Mouse (Mus musculus) adrenal gland, adult (tissue): ENCODE measurements around the gene Magi2.

ENCODE experiments used
- DNase-seq, 2 experiments: peaks; one replicate each; pipeline ENCODE4 v3.0.0; 2022 to 2023; ENCODE audit warnings: low spot score in 1 of 2; ENCODE audit not compliant: inconsistent age in 2 of 2

Gene Magi2

DNA sequence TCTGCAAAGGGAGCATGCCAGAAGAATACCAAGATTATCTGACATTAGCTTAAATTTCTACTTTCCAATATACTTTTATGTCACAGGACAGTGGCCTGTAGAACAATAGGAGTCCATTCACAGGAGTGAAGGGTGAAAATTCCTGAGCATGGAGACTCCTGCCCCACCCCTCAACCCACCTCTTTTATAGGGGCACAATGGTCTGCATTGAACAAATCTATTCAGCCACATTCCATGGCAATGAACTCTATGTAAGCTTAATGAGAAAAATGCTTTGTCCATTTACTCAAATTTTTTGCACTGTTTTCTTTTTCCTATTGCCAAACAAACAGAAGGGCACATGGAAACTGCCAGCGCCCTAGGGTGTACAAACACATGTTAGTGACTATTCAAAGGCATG is 838.2 kb downstream of the Magi2 start:
- no peak for DNase-seq

DNA sequence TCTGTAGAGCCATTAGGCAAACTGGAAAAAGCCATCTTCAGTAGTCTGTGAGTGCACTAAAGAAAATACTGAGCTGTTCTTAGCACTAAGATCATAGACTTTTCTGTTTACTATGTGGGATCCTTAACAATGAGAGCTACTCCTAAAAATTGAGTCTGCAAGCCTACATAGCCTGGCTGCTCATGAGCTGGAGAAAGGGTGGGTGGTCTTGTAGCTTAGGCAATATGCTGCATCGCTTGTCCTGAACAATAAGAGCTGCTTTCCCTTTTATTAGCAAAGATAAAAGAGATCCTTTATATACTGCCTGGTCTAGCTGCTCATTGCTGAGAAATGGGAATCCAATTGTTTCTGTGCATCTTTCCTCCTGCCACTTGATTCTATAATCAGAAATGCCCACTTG is 841.7 kb downstream of the Magi2 start:
- DNase-seq: no peak

DNA sequence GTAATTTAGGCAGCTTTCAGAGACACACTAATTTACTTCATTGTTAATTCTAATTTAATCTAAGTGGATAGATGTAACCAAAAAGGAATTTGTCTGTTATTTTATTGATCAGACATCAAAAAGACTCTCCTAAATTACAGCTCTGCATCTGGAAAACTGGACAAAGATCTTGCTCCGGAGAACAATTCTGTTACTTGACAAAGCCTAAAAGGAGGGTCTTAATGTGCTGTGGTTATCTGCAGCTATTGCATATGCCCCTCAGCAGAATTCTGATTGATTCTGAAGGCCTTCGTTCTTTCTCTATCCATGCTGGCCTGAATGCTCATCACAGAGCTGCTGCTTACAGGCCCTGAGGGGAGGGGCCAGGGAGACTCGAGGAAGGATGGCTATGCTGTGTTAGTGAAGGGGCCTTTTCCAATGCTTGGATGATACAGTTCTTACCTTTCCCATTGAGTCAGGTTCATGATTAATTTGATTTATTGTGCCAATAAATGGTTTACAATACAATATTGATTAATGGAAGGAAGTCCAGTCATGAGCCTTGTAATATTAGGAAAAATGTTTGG is 842.2 kb downstream of the Magi2 start:
- DNase-seq: no peak

DNA sequence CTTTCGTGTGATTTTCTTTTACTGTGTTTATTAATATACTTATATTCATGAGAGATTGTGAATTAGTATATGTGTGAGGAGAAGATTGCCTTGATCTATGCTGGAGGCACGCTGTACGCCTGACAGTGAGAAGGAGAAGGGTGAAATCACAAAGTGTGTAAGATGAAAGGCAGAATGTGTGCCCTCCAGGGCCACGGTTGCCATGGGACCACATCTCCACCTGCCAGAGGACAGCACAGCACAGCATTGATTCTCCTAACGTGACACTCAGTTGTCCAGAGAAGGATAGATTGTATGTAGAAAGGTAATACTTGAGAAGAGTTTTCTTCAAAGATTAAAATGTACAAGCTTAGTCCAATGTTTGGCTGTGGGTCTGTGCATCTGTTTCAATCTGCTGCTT is 847.3 kb downstream of the Magi2 start:
- DNase-seq: no peak

DNA sequence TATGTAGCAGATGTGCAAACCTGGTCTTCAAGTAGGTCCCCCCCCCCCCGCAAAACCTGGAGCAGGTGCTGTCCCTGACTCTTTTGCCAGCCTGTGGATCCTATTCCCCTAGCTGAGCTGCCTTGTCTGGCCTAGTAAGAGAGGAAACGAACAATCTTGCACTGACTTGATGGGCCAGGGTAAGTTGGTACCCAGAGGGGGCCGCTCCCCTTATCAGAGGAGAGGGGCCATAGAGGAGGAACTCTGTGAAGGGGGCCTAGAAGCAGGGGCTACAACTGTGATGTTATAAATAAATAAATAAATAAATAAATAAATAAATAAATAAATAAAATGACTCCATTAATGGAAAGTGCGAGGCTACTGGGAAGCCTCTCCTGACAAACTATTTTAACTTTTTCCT is 848.0 kb downstream of the Magi2 start:
- DNase-seq: no peak

DNA sequence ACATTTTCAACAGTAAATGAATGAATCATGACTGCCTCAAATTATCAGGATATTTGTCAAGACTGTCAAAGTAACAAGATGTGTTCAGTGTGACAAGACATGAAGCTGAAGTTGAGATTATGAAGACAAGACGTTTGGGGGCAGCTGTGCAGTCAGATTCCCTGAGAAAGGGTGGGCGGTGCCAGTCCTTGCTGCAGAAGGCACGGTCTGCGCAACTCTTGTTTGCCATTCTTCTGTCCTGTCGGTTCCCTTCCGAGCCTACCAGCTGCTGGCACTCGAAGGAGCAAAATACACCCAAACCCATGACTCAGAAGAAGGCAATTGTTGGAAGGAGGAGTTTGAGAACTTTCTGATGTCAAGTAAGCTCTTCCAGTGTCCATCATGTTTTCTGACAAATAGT is 852.1 kb downstream of the Magi2 start:
- no peak for DNase-seq

DNA sequence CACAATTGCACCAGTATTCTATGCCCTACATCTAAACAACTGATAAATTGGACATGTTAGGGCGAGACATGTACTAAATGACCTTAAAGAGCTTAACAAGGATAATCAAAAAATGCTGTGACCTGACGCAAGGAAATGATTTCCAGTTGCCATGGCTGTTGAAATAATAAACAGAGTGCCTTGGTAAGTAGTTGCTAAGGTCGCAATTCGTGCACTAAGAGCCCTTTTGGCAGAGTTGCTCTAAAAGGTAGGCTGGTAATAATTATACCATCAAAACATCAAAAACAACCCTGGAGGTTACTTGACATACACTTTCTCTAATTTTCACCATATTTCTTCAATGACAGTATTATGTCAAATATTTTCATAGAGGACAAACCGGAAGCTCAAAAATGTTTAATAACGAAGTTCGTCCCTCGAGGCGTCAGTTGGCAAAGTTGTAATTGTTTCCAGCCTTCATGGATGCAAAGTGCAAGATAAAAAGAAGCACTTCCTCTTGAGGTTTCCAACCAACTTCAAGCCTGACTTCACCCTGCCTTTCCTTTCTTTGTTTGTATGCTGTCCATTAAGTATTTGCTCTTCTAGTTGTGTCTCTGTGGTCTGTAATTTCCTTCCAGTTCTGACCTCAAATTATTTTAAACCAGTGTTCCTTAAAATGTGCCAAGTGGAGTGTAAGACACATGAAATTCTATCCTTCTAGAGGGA is 853.9 kb downstream of the Magi2 start:
- DNase-seq: no peak

DNA sequence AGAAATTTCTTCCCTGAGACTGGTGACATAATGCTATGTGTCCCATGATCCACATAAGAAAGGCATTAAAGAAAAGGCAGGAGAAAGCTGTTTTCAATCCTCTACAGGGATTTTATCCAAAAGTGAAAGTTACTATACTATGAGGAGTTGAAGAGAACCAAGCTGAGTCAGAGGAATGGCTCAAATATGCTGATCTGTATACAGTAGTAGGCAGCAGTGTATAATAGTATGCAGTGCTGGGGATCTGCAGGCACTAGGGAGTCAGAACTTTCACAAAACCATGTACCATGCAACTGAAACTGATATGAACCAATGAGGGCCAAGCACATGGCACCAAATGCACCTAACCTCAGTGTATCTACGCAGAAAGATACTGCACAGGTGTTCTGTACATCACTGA is 855.5 kb downstream of the Magi2 start:
- DNase-seq: no peak

DNA sequence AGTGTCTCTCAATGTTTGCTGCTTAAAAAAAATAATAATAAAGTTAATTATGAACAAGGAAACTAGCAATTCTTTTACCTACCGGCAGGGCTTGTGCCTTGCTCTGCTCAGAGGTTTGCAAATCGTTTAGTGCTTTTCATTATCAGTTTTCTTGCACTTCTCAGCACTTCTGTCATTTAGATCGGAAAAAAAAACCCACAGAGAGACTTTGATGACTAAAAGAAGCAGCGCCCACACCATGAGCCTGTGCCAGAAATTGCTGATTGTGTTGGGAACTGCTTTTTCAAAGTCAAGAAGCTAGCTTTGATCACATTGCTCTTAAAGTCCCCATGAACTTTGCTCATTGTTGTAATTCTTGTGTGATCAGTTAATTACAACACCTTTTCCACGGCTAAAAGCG is 860.2 kb downstream of the Magi2 start:
- no peak for DNase-seq

DNA sequence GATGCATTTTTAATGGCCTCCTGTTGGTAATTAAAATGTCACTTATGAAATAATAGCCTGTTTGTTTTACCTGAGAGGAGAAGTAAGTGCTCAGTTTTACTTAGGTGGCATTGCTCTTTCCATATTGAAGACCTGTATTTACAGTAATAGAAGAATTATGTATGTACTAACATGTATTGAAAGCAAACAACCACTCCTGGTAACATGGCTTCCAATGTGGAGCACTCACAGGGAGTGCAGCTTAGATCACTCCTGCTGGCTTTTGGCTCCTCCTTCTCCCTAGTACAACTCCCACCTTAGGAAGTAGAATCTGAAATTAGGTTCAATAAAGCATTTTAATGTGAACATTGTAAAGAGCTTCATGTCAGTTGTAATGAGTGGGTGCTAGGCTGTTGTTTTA is 877.0 kb downstream of the Magi2 start:
- no peak for DNase-seq

DNA sequence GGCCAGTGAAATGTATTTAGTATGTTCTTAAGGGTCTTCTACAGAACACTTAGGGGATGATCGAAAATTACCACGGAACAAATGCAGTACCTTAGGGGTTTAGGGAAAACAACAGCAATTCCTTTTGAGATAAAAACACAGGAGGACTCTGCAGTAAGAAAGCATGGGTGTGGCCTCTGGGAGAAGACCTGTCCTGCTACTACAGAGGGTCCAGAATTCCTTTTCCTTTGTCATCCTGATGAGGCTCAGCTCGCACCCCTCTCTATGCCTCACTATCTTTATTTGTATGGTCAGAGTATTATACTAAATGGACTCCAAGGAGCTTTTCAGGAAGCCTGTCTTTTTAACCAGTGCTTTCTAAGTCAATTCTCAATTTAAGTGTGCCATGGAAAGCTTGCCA is 877.7 kb downstream of the Magi2 start:
- DNase-seq: no peak

DNA sequence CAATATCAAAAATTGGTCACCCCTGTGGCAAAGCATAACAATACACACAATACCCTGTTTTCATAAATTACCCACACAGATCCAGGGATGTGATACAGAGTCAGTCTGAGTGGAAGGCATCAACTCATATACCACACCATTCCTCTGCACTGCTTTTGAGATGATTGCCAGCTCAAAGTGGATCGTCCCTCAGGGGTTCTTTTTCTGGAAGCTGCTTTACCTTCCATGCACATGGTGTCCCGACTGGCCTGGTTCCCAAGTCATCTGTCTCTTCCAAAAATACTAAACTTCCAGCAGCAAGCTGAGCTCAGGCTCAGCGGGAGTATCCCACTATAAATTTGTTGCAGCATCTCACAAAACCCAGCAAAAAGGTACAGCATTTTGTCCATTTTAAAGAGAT is 882.7 kb downstream of the Magi2 start:
- no peak for DNase-seq

DNA sequence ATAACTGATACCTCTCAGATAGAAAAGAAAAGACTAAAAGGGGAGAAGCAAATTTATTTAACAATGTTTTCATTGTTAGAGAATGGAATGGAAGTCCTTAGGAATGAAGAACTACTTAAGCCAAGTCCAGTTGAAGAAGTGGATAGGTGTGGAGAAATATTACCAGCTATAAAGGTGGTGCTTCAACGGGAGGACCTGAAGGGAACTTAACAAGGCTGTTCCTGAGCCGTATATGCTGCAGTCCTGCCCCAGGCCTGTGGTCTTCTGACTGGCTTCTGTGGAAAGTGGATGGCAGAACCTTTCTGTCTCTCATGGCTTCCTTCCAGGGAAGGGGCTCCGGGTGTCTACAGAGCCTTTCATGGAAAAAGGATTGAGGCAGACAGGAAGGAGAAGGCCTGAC is 890.3 kb downstream of the Magi2 start:
- no peak for DNase-seq

DNA sequence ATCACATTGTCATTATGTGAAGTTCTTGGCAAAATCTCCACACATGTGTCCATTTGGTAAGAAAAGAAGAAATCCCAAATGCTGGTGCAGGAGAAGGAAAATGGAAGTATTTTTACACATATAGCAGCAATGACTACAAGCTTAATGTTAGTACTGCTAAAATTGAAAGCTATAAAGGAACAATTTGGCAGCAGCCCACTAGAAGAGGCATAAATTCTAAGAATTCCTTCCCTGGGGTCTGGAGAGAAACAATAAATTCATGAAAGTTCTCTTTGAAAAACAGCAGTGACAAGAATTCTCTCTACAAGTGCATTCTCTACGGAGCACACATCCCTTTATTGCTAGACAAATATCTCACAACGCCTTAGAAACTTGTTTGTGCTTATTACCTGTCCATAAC is 913.4 kb downstream of the Magi2 start:
- DNase-seq: no peak

DNA sequence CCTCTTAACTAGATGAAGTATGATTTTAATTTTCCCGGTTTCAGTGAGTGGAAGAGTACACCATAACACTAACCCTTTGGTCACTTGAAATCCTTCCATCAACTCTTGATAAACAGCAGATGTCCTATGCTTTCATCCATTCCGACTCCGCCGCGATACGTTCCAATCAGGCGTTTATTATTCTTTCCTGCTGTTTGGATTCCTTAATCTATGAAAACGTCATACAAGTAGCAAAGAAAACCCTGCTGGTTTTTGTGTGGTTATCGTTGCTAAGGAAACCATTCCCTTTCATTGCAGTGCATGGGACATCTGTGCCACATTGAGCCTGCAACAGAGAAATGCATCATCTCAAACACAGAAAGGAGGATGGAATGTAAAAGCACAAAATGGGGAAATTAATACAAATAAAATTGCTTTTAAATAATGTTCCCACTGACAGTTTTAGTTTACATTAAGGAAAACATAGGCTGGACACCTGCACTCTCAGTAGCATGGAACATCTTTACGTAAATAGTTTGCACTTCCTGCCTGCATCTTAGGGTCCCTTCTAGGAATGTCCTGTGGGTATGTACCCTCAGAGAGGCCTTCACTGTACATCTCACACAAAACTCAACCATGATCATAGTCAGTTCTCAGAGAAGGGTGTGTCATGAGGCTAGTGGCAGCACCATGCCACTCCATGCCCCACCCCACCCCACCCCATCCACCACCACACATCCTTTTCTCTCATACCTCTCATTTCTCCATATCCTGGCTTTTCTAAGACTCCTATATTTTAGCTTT is 914.0 kb downstream of the Magi2 start:
- no peak for DNase-seq

DNA sequence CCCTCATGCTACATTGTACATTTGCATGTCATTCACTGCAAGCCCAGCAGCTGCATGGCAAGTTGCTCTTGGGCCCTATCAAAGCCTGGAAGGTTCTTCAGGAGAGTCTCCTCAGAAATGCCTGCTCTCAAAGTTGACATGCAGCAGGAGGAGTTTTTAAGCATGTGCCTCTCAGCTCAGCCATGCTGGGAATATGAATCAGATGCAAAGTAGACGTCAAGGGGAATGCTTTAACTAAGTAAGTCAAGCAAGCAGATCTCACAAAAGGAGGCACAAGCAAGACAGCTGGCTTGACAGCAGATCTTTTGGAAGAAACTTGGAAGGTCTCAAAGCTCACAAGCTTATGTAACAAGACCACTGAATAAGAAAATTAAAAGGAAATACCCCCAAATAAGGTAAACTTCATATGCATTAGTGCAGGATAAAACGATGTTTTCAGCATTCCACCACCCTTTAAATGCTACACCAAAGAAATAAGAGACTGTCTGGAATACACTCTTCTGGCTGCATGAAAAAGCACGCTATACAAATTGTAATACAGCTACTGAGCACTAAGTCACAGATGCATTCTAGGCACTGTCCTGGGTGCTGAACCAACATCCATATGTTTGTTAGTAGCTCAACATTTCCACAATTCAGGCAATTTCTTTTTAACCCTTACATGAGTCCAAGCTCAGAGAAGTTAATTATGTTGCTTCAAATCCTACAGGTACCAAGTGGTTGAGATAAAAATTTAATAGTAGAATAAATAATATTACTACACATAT is 926.7 kb downstream of the Magi2 start:
- DNase-seq: no peak

DNA sequence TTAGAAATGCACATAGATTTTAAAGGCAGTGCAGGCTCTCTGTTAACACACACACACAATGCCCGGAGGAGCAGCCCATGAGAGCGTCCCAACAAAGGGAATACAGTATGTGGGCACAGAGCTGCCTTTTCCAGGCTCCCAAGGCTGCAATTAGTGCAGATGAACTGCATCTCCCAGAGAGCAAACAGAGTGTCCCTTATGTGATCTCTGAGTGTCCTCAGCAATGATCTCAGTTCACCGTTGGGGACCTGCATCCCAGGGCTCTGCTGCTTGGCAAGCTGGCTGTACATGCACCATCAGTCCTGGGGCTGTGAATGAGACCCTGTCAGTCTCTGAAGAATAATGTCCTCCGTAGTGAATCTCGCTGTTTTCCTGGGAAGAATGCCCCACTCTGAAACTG is 969.9 kb downstream of the Magi2 start:
- DNase-seq: no peak

DNA sequence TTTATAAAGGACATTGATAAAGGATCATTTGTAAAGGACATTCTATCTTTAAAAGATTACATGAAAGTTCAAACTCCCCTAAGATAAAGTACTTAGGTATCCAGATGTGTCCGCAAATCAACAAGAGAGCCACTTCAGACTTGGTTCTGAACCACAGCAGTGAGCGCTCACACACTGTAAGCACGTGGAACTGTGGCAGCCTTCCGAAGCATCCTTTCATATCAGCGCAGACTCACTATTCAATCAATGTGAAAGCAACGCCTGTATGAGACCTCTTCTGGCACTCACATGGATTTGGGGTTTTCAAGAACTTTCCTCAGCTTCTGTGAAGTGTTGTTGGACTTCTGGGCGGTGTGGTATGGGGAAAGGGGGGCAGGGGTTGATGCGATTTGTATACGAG is 970.6 kb downstream of the Magi2 start:
- no peak for DNase-seq

DNA sequence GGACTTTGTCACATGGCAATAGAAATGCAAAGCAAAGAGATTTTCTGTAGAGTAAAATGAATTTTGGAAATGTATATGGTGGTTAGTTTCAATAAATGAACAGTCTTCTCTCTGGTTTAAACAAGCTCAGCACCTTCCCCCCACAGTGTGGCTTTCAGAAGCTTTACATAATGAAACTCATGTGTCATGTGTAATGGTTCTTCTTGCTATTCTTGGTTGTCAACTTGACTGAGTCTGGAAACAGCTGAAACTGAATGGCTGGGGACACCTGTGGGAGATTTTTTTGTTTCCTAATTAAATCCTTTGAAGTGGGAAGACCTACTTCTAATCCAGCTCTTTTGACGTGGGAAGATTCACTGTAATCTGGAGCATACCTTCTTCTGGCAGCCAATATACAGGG is 974.5 kb downstream of the Magi2 start:
- no peak for DNase-seq

DNA sequence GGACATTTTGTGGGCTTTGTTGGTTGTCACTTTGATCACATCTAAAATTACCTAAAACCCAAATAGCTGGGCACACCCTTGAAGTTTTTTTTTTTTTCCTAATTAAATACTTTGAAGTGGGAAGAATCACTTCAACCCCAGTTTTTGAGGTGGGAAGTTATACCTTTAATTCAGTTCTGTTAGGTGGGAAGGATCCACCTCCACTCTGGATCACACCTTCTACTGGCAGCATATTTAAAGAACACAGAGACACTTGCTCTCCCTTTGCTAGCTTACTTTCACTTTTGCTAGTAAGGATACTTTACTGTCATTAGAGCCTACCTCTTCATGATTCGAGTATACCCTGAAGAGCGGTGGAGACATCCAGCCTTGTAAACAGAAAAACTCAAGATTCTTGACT is 981.3 kb downstream of the Magi2 start:
- DNase-seq: no peak

DNA sequence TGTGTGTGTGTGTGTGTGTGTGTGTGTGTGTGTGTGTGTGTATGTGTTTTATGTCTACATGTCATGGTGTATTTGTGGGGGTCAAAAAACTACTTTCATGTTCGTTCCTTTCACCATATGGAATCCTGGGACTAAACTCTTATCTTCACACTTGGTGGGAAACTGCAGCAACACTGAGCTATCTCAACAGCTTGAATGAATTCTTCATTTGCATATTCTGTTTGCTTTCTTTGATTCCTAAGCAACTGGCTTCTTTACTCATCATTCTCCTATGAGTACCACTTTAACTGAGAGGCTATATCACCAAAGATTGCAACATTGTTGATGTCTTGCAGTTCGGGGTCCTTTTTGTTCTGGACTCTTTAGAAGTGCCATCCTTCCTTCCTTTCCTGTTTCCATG is 986.5 kb downstream of the Magi2 start:
- DNase-seq: no peak
